Mouse (Mus musculus) NIH3T3 (cell line): ENCODE measurements around the gene Sox5.
A peak's percentile ranks its signal among the peaks of the same experiment; 100 is the strongest.

Source experiments
- DNase-seq: peaks from one replicate; pipeline ENCODE4 v3.0.0-alpha.2; 2012; ENCODE audit warnings: low read depth

Gene Sox5

DNA sequence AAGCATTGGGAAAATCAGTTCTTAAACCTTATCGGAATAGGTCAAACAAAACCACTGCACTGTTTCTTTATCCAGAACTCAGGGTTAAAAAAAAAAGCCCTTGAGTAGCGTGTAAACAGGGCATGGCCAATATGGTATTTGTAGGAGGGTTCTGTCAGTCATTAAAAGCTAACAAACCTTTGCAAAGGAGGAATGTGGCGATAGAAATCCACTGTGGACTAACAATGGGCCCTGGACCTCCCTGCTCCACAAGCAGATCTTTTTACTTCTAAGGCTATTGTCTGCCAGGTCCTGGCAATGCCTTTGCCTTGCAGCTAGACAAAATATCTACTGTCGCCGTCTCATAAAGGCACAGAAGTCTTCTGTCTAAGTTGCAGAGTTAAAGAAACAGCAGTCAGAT, 738.8 kb downstream of the Sox5 start:
- no peak for DNase-seq

GRCm38 (mm10) chr6:144041941-144042340, 739.8 kb downstream of the Sox5 start:
- DNase-seq: no peak

DNA sequence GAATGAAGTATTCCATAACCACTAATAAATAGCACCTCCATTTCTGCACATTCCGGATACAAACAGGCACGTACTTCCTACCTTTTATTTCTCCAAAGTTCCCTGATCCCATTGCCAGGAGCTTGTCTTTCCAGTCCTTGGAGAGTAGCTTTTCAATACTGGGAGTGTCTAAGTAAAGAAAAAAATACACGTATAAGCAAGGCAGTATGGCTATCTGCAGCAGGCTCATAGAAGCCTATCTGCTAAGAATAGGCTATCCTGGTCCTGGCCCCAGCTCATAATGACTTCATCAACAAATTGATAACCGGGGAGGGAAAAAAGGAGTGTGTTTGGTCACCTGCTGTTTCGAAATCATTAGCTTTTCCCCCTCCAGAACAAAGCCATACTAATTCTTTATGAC, 740.6 kb downstream of the Sox5 start:
- DNase-seq: no peak

- DNase-seq: no peak
Measured at GRCm38 (mm10) chr6:144040349-144040748, 741.4 kb downstream of the Sox5 start.

DNA sequence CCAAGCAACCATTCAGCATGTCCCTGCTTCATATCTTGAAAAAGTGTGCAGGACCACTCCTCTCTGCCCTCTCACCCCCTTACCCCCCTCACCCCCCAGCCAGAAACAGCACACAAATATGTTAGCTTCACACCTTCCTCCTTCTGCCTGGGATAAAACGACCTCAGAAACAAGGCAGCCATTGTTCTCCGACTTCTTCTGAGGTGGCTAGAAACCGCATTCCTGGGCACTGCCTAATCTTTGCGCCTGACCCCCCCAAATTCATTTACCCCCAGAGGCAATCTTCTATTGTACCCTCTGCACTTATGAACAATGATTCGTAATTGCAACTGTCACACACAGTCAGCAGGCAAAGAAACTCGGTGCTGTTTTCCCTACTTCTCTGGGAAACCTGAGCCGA, 742.6 kb downstream of the Sox5 start:
- DNase-seq: no peak

DNA sequence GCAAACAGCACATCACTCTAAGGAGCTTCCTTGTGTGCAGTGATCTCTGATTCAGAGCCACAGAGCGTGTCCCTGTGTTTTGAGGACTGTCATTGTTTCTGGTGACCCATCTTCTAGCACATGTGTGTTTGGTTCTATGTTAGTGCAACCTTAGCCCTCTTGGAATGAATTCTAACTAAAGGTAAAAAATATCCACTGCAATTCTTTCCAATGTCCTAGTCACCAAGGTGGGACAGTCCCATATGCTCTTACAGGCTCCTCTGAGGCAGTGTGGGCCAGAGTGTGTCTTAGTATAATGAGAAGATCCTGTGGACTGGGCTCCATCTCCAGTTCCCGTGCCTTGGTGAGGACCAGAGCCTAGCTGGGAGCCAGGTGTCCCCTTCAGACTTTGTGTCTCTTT, 748.6 kb downstream of the Sox5 start:
- DNase-seq: no peak

DNA sequence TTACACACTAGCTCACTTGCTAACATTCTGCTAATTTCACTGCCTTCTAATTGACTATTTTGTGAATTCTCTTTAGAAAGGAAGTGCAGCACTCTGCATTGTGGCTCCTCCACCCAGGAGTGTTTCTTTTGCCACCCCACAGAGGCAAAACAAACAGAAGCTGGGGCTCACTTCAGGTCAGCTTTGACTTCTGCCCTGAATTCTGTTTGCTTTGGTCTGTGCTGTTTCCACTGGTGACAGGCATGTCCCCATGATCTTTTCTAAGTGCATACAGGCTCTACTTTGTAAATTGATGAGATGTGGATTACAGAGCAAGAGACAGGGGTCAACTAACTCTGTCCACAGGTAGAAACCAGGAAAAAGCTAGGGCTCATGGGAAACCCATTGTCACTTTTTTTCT, 764.8 kb downstream of the Sox5 start:
- no peak for DNase-seq

- peak; percentile 26 for DNase-seq
Measured at GRCm38 (mm10) chr6:144011880-144012524, 769.8 kb downstream of the Sox5 start.

DNA sequence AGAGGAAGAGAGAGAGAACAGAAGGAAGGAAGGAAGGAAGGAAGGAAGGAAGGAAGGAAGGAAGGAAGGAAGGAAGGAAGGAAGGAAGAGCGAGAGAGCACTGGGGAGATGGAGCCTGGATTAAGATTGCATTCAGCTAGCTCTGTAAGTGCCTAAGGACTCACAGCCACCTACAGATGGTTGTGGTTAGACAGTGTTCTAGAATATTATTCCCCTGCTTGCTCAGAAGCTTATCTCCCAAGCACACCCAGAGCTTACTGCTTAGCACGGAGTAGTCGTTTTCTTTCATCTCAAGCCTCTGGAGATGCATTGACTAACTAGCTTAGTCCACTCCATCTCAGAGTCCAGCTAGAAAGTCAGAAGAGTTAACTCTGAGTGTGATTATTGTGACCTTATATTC, 770.8 kb downstream of the Sox5 start:
- DNase-seq: peak; percentile 27

DNA sequence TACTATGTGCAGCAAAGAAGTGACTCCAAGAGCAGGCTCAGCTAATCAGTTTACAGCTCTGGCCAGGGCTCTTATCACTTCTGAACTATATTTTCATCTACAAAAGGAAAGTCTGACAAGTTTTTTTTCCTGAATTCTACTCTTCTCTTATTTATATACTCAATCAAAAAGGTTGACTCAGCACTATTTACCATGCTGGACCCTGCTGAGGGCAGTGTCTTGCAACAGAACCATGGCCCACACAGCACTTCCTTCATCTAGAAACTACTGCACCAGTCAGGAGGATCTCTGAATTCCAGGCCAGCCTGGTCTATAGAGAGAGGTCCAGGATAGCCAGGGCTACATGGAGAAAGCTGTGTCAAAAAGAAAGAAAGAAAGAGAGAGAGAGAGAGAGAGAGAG, 771.5 kb downstream of the Sox5 start:
- peak; percentile 56 for DNase-seq

DNA sequence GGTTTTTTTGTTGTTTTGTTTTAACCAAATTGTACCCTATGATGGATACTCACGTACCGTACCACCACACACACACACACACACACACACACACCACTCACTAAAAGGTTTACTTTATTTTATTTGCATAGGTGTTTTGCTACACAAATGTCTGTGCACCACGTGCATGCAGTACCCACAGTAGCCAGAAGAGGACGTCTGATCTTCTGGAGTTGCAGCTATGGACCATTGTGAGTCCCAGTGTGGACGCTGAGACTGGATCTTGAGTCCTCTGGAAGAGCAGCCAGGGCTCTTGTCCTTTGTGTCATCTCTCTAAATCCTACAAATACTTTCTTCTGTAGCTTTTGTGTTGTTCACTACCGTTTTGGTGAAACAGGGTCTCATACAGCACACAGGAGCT, 776.6 kb downstream of the Sox5 start:
- DNase-seq: no peak

- no peak for DNase-seq
Measured at GRCm38 (mm10) chr6:143998201-143998600, 783.6 kb downstream of the Sox5 start.

DNA sequence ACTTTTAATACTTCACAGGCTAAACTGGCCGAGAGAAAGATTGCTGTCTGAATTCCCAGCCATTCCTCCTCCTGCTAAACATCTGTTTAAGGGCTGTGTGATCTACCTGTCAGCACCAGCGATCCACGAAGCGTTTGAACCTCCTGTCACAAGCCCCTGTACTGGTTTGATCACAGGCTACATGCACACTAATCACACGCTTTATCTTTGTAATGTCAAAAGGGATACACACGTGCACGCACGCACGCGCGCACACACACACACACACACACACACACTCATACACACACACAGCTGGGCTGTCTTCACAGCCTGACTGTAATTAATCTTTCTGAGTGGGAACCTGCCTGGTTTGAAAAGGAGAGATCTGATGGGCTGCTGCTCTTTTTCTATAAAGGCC, 784.2 kb downstream of the Sox5 start:
- DNase-seq: no peak

DNA sequence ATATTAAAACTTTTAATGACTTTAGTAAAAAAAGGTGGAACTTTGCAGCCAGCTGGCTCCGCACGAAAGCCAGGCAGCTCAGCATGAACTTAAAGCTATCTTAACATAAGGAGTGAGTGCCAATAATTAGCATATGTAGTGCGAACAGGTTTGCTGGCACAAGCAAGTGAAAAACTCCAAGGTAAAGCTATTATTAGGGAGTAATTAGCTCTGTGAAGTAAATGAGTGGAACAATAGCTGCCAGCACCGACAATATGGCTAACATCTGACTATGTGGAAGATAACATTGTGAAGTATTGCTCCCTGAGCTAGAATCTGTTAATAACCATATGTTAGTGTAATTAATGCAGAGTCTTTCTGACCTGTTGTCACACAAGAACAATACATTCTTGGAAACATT, 786.7 kb downstream of the Sox5 start:
- DNase-seq: no peak

DNA sequence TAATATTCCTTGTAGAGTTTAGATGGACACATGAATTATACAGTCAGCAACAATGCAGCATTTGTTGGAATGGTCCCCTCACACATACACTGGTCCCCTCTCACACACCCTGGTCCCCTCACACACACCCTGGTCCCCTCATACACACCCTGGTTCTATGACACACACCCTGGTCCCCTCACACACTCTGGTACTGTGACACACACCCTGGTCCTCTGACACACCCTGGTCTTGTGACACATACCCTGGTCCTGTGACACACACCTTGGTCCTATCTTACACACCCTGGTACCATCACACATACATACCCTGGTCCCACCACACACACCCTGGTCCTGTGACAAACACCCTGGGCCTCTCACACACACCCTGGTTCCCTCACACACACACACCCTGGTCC, 794.2 kb downstream of the Sox5 start:
- no peak for DNase-seq

GRCm38 (mm10) chr6:143980131-143980530, 801.6 kb downstream of the Sox5 start:
- no peak for DNase-seq

DNA sequence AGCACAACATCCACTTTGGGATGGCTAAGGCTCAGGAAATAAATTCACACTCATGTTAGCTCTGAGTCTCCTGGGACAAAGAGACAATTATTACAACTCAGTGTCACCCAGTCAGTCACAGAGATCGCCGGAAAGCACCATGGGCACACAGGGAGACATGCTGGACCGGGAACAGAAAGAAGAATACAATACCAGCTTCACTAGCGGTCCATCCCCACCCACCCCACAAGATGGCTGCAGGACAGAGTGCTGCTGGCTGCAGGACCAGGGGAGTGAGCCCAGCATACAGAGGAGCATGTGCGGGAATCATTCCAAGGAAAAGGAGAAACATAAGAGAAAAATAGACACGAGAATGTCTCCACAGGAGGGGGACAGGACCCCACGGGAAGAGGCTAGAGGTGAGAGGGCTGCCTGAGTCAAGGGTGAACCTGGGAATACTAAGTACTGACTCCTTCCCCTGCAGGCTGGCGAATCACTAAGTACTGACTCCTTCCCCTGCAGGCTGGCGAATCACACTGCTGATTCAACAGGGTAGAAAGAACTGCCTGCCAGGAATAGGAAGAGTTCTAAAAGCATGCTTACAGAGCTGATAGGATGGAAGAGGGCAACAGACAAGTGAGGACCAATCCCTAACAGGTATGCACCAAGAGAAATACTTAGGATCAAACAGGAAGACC, 813.9 kb downstream of the Sox5 start:
- peak; percentile 72 for DNase-seq

GRCm38 (mm10) chr6:143960487-143960886, 821.3 kb downstream of the Sox5 start:
- no peak for DNase-seq

DNA sequence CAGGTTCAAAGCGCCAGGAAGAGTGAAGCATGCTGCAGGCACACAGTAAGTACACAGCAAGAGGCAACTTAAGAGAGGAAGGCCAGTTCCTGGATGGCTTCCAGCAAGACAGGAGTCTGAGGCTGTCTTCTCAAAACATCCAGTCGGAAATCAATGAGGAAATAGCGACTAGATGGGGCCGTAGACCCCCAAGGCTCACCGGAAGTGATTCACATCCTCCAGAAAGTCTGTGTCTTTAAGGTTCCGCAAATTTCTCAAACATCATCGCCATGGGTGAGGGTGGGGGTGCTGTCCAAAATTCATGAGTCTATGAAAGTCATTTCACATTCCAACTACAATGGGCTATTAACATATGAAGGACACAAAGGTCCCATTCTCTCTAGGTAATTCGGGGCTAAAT, 821.7 kb downstream of the Sox5 start:
- DNase-seq: no peak

GRCm38 (mm10) chr6:143958372-143958771, 823.4 kb downstream of the Sox5 start:
- DNase-seq: no peak

DNA sequence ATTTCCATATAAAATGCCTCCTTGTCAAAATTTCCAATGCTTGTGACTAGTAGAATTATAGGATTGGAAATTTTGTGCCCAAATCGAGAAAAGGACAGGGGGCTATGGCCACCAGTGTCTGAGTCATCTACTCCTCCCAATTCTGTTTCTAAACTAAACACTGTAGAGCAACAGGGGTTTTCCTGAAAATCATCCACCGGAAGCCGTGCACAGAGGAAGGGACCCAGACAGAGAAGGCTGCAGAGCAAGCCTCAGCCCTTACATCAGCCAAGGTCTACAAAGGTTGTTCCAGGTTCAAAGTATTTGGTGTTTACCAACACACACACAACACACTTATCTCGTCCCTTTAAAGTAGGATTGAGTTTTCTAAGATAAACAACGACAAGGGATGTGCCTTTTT, 824.7 kb downstream of the Sox5 start:
- DNase-seq: no peak

DNA sequence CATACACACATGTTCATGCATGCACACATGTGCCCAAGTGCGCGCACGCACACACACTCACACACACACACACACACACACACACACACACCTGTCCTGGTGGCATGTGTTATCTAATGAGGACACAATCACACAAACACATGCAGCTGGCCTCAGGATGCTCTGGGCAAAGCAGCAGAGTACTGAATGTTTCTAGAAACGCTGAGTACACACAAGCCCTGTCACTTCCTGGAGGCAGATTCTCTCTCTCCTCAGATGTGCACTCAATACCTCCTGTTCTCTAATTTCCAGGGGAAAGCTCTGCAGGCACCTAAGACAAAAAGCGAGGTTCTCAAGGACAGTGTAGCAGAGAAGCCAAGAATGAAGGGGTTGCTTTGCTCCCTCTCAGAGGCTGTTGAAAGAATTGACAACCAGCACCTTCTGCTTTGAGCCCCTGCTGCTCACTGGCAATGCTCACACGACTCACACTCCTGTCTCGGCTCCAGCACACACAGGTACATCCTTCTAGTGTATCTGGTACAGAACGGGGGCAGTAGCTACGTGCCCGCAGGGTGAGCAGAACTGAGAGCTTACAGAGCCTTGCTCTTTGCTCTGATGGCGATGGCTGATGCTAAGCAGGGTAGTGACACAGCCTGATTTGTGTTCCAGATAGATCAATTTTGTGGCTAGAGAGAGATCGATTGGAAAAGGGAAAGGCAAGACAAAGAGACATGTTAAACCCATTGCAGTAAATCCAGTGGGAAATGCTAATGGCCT, 833.0 kb downstream of the Sox5 start:
- no peak for DNase-seq

GRCm38 (mm10) chr6:143948071-143948470, 833.7 kb downstream of the Sox5 start:
- no peak for DNase-seq
